Mouse (Mus musculus) stomach, postnatal 0 days (tissue): ENCODE data around the gene Tmem253.

Experiments used
- CTCF ChIP-seq: IDR thresholded peaks from 2 replicates; pipeline ENCODE4 v1.5.1; 2016; ENCODE audit warnings: antibody characterized with exemption, low read depth, mild to moderate bottlenecking, moderate library complexity
- EP300 ChIP-seq: optimal IDR thresholded peaks from 2 replicates; pipeline ENCODE3; 2016; ENCODE audit warnings: antibody characterized with exemption

GRCm38 (mm10) chr14:52006771-52007170, 8.7 kb upstream of the Tmem253 start:
- TF ChIP-seq CTCF: no peak
- TF ChIP-seq EP300: no peak
